Mouse (Mus musculus) embryonic facial prominence, embryonic 10.5 days (tissue): Measurements from ENCODE around the gene Stub1. TPM values are rescaled to one million over a fixed set of nuclear protein-coding genes. Genes with fewer than 3 reads are reported as not detected.

Source experiments
- DNase-seq: peaks from one replicate; pipeline ENCODE4 v3.0.0-alpha.2; 2017; ENCODE audit warnings: low spot score
- H3K27ac ChIP-seq: fragments of 300-500 bp; sonication (generic); replicated peaks from 2 replicates; pipeline ENCODE4 v1.5.1; 2016; ENCODE audit warnings: mild to moderate bottlenecking
- H3K27me3 ChIP-seq: fragments of 300-500 bp; sonication (generic); replicated peaks from 2 replicates; pipeline ENCODE4 v1.6.1; 2016; ENCODE audit warnings: low read depth, mild to moderate bottlenecking; ENCODE audit not compliant: poor library complexity, severe bottlenecking
- H3K36me3 ChIP-seq: fragments of 300-500 bp; sonication (generic); replicated peaks from 2 replicates; pipeline ENCODE4 v1.6.1; 2016; ENCODE audit warnings: mild to moderate bottlenecking, moderate library complexity
- H3K4me1 ChIP-seq: fragments of 300-500 bp; sonication (generic); 2 replicates; pipeline ENCODE4 v1.6.1; 2016
- H3K4me3 ChIP-seq: fragments of 300-500 bp; sonication (generic); 2 replicates; pipeline ENCODE4 v1.5.1; 2016; ENCODE audit warnings: mild to moderate bottlenecking, moderate library complexity
- H3K9me3 ChIP-seq: fragments of 300-500 bp; sonication (generic); 2 replicates; pipeline ENCODE4 v1.6.1; 2016; ENCODE audit warnings: mild to moderate bottlenecking
- WGBS: fragments of 180-500 bp; shearing (Covaris S2); methylation state at CpG from one replicate; pipeline ENCODE4 v1.1.7; 2016; 5-methylcytosine and 5-hydroxymethylcytosine counted together
- microRNA-seq: library from miRNA; unstranded; fragments of <30 nt; microRNA quantifications from one replicate; pipeline ENCODE4, GENCODE M21; 2017
- polyA plus RNA-seq: library from polyadenylated mRNA; unstranded; fragments of >200 nt; fragmentation: Nextera tagmentation; extraction: Ambion mirVana; gene quantifications from 2 replicates; pipeline ENCODE4 v1.2.1, GENCODE M21; 2016

Gene Stub1
- polyA plus RNA-seq, 1 experiment from 2014 or later = 396 TPM

GRCm38 (mm10) chr17:25786781-25787504 is 46.3 kb downstream of the Stub1 start:
- Histone ChIP-seq H3K27me3 (no peaks in the 10 kb centered on the region), H3K36me3 (peaks cover 61% of the 10 kb centered on the region), H3K27ac (no peak overlapping the region), H3K4me3 (peak overlapping the region; percentile 75; the same call in 1 of the 2 replicates), H3K9me3 (no peaks in the 10 kb centered on the region), H3K4me1 (peaks cover 49% of the 10 kb centered on the region)
- no peak for DNase-seq
- 91% methylated on average over 9 of the region's 9 CpGs for WGBS

- peaks cover 68% of the 10 kb centered on the region for H3K36me3 ChIP-seq
- H3K27me3 ChIP-seq = no peaks in the 10 kb centered on the region
- WGBS = 80% methylated on average over 3 of the region's 3 CpGs
- H3K4me3 ChIP-seq = peak within 1 kb of the TSS; percentile 75
- H3K27ac ChIP-seq = peak within 1 kb of the TSS; percentile 93
- H3K4me1 ChIP-seq = peaks cover 44% of the 10 kb centered on the region
- H3K9me3 ChIP-seq = no peaks in the 10 kb centered on the region
- DNase-seq = no peak
Observed at GRCm38 (mm10) chr17:25786280-25786679, 46.9 kb downstream of the Stub1 start, which contains the start of gene Ccdc78. TSS of gene Ccdc78 (plus strand) at chr17:25786580.

GRCm38 (mm10) chr17:25785281-25785745 is 47.9 kb downstream of the Stub1 start, which contains the start of gene Haghl:
TSS of gene Haghl (minus strand) at chr17:25785673.
- H3K4me1 ChIP-seq = peaks cover 34% of the 10 kb centered on the region
- DNase-seq = peak; percentile 97
- H3K27ac ChIP-seq = peak within 1 kb of the TSS; percentile 93
- no peaks in the 10 kb centered on the region for H3K9me3 ChIP-seq
- peaks cover 74% of the 10 kb centered on the region for H3K36me3 ChIP-seq
- under 1% methylated on average over 23 of the region's 23 CpGs for whole genome bisulfite sequencing
- peak within 1 kb of the TSS; percentile 75 for H3K4me3 ChIP-seq
- no peaks in the 10 kb centered on the region for H3K27me3 ChIP-seq

- no peaks in the 10 kb centered on the region for H3K27me3 ChIP-seq
- H3K4me1 ChIP-seq = peaks cover 34% of the 10 kb centered on the region
- H3K36me3 ChIP-seq = peaks cover 73% of the 10 kb centered on the region
- peak overlapping the region; percentile 93 for H3K27ac ChIP-seq
- H3K9me3 ChIP-seq = no peaks in the 10 kb centered on the region
- peak overlapping the region; percentile 75 for H3K4me3 ChIP-seq
- DNase-seq = no peak
- WGBS = 85% methylated on average over 15 of the region's 15 CpGs
Observed at GRCm38 (mm10) chr17:25783861-25784574, 49.2 kb downstream of the Stub1 start.

GRCm38 (mm10) chr17:25783086-25783485 is 50.1 kb downstream of the Stub1 start:
- Histone ChIP-seq H3K9me3 (no peaks in the 10 kb centered on the region), H3K4me3 (peak overlapping the region; percentile 75; the same call in 1 of the 2 replicates), H3K36me3 (peaks cover 66% of the 10 kb centered on the region), H3K27ac (no peak overlapping the region), H3K4me1 (peaks cover 34% of the 10 kb centered on the region), H3K27me3 (no peaks in the 10 kb centered on the region)
- WGBS = 88% methylated on average over 7 of the region's 7 CpGs
- DNase-seq = no peak

GRCm38 (mm10) chr17:25781339-25781738 is 51.9 kb downstream of the Stub1 start:
- Histone ChIP-seq H3K27ac (no peak overlapping the region), H3K4me1 (peaks cover 32% of the 10 kb centered on the region), H3K9me3 (no peaks in the 10 kb centered on the region), H3K27me3 (no peaks in the 10 kb centered on the region), H3K4me3 (no peak overlapping the region), H3K36me3 (peaks cover 63% of the 10 kb centered on the region)
- no peak for DNase-seq
- WGBS = 83% methylated on average over 6 of the region's 6 CpGs

Small RNA genes within 50 kb of the gene (microRNA-seq; reads per million reads assigned to microRNA genes)
- gene Mir3082 (0.91 reads per million), gene Mir6966 (not detected)

Other genes starting within 250 kb of the Stub1 start
- 1.8 and 2.5 TPM in 2 replicates for gene Gng13, start 116.2 kb downstream of the Stub1 start, polyA plus RNA-seq
- 60.7 and 66.2 TPM in 2 replicates for gene Chtf18, start 106.0 kb downstream of the Stub1 start, polyA plus RNA-seq
- 23.7 and 25.5 TPM in 2 replicates for gene Rpusd1, start 105.7 kb downstream of the Stub1 start, polyA plus RNA-seq
- 0.11 TPM in 1 of 2 replicates, not detected in the other for gene Mslnl, start 97.4 kb downstream of the Stub1 start, polyA plus RNA-seq
- 0.55 and 0.65 TPM in 2 replicates for gene Msln, start 79.0 kb downstream of the Stub1 start, polyA plus RNA-seq
- 23.9 and 25.9 TPM in 2 replicates for gene Narfl, start 59.6 kb downstream of the Stub1 start, polyA plus RNA-seq
- gene Haghl, start 47.7 kb downstream of the Stub1 start, polyA plus RNA-seq = 59.9 and 69.1 TPM in 2 replicates
- 0.62 and 1.2 TPM in 2 replicates for gene Ccdc78, start 46.8 kb downstream of the Stub1 start, polyA plus RNA-seq
- gene Fam173a, start 40.5 kb downstream of the Stub1 start, polyA plus RNA-seq = 62.3 and 67.8 TPM in 2 replicates
- gene AC134908.4, start 37.7 kb downstream of the Stub1 start, polyA plus RNA-seq = 0.95 and 1.0 TPM in 2 replicates
- 118 and 137 TPM in 2 replicates for gene Metrn, start 36.3 kb downstream of the Stub1 start, polyA plus RNA-seq
- gene Fbxl16, start 24.3 kb downstream of the Stub1 start, polyA plus RNA-seq = 5.0 and 5.1 TPM in 2 replicates
- 31.0 and 31.4 TPM in 2 replicates for gene Wdr24, start 9.8 kb downstream of the Stub1 start, polyA plus RNA-seq
- gene Jmjd8, start 4.5 kb downstream of the Stub1 start, polyA plus RNA-seq = 50.5 and 55.1 TPM in 2 replicates
- 1.2 and 1.4 TPM in 2 replicates for gene Rhbdl1, start 3.9 kb upstream of the Stub1 start, polyA plus RNA-seq
- gene Gm20683, start 8.4 kb upstream of the Stub1 start, polyA plus RNA-seq = 0.92 and 1.4 TPM in 2 replicates
- gene Rhot2, start 11.4 kb upstream of the Stub1 start, polyA plus RNA-seq = 26.3 and 27.2 TPM in 2 replicates
- 53.8 and 56.1 TPM in 2 replicates for gene Wdr90, start 28.1 kb upstream of the Stub1 start, polyA plus RNA-seq
- 17.3 and 20.2 TPM in 2 replicates for gene Mcrip2, start 35.4 kb upstream of the Stub1 start, polyA plus RNA-seq
- gene Mettl26, start 41.7 kb upstream of the Stub1 start, polyA plus RNA-seq = 68.1 and 69.8 TPM in 2 replicates
- gene Wfikkn1, start 47.5 kb upstream of the Stub1 start, polyA plus RNA-seq = 7.8 and 12.6 TPM in 2 replicates
- gene Rab40c, start 86.3 kb upstream of the Stub1 start, polyA plus RNA-seq = 30.9 and 34.0 TPM in 2 replicates
- 62.9 and 69.3 TPM in 2 replicates for gene Pigq, start 111.5 kb upstream of the Stub1 start, polyA plus RNA-seq
- gene Nhlrc4, start 111.6 kb upstream of the Stub1 start, polyA plus RNA-seq = 0.88 TPM in 1 of 2 replicates, not detected in the other
- gene A930017K11Rik, start 119.2 kb upstream of the Stub1 start, polyA plus RNA-seq = 0.35 and 0.36 TPM in 2 replicates
- gene Capn15, start 152.4 kb upstream of the Stub1 start, polyA plus RNA-seq = 34.3 and 40.1 TPM in 2 replicates
- gene Rab11fip3, start 236.2 kb upstream of the Stub1 start, polyA plus RNA-seq = 24.5 and 25.3 TPM in 2 replicates